Mouse (Mus musculus) cerebellum, adult 11 months (tissue): ENCODE results near the gene Fdxr.

Experiments
- DNase-seq: peaks from one replicate; pipeline ENCODE4 v3.0.0; 2022

Fdxr gene

GRCm38 (mm10) chr11:115233526-115234290 is 43.1 kb downstream of the Fdxr start:
- no peak for DNase-seq

DNA sequence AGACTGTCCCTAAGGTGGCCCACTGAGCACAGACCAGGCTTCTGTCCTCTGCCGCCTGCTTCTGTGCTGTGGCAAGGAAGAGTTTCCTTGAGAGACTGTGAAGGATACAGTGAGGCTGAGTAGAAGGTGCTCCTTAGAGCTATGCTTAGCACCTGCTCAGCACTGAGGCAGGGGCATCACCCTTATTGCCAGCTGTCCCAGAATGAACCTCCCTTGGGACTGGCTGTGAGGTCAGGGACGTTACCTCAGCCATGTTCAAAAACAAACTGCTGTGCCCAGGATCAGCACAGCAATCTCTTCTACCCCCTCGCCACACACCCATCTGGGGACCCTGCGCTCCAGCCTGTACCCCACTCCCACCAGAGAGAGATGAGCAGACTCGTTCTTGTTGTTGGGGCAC is 44.0 kb downstream of the Fdxr start:
- DNase-seq = no peak

- no peak for DNase-seq
Observed at GRCm38 (mm10) chr11:115231924-115232323, 44.9 kb downstream of the Fdxr start.

DNA sequence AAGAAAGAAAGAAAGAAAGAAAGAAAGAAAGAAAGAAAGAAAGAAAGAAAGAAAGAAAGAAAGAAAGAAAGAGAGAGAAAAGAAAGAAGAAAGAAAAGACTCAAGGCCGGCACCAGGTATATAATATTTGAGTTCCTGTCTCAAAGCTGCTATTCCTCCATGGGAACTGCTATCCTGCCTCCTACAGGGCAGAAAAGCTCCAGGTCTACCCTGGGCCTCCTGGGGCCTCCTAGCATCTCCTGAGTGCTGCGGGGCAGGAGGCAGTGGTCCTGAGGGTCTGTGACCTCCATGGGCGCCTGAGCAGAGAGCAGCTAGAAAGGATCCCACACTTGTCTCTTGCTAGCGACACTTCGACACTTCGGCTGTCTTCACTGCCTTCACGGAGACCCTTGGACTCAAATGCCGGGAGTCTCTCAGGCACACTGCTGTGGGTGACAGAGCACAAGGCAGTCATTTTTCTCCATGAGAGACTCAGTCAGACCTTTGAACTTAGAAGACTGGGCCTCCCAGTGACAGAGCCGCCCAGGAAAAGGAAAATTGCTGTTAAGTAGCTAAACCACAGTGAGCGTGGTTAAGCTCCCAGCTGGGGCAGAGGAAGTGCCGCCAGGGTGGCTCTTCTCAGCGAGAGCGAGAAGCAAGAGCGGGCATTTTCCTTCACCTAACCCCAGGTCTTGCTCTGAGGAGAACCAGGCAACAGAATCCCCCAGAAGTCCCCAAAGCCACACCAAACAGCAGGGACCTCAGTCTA is 45.5 kb downstream of the Fdxr start:
- no peak for DNase-seq

GRCm38 (mm10) chr11:115229021-115229930 is 47.6 kb downstream of the Fdxr start:
- no peak for DNase-seq

GRCm38 (mm10) chr11:115228430-115228829 is 48.4 kb downstream of the Fdxr start:
- DNase-seq = no peak

DNA sequence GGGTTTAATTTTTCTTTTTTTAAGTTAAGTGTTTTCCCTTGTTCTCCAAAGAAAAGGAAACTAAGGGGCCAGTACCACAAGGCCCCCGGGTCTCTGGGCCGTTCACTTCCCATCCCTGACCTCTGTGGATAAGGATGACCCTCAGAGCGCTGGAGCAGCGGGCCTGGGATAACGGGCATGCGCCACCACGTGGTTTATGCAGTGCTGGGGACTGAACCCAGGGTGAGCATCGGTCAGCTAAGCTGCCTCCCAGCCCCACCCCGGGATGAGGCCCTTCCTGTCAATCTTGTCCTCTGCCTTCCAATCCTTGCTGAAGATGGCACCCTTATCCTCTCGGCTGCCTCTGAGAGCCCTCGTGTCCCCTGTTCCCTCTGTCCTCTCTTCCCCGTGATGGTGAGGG is 49.2 kb downstream of the Fdxr start:
- DNase-seq = no peak

DNA sequence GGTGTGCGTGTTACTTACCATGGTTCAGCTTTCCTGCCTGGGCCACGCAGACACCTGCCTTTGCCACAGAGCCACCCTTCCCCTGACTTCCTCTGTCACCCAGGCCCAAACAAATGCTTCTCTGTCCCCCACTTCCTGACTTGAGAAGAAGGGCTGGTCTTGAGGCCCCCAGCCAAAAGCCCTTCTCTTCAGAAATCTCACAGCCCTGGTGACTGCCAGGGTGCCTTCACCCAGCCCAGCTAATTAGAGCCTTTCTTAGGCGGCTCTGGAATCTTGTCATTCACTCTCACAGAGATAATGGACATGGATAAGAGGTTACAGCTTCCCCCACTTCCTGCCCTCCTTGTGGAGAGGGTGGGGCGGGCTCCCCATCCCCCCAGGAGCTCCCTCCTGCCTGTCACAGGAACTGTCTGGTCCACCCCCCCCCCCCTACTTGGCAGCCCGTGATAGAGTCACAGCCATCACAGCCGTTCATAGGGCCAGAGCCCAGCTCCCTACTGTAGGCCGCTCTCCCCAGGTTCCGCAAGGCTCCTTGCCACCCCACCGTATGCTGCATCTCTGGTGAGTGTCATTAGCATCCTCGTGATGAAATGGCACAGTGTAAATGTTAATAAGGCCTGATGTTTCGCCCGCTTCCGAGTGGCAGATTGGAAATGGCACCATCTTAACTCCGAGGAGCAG is 49.9 kb downstream of the Fdxr start:
- DNase-seq = no peak

DNA sequence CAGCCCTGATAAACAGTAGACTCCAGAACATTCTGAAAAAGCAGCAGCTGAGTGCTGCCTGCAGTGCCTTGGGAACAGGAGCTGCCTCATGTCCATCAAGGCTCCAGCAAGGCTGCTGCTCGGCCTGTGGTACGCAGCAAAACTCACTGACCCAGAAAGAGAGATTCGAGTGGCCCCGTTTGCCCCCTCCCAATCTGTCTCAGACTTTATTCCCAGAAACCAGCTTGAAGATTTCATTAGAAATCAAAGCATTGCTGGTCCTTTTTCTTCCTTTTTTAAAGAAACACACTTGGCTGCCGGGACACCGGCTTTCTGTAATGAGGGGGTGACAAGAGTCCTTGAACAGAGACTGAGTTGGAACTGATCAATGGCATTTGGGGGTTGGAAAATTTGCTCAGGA is 51.5 kb downstream of the Fdxr start:
- no peak for DNase-seq

DNA sequence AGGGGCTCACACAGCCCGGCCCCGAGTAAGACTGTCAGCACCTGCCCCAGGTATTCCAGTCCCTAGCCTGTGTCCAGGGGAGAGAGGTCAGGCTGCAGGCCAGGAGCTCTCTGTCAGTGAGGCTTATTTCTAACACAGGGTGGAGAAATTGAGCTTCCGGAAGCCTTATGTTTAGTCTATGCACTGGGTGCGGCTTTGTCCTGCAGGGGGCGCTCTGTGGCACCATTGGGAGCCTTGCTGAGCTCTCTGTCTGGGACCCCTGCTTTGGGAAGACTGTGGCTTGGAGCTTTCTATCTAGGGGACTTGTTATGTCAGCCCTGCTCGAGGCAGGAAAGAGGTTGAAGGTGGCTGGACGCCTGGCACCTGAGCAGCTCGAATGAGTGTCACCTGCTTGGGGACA is 52.0 kb downstream of the Fdxr start:
- DNase-seq = peak; percentile 68

GRCm38 (mm10) chr11:115223877-115224276 is 53.0 kb downstream of the Fdxr start:
- no peak for DNase-seq

DNA sequence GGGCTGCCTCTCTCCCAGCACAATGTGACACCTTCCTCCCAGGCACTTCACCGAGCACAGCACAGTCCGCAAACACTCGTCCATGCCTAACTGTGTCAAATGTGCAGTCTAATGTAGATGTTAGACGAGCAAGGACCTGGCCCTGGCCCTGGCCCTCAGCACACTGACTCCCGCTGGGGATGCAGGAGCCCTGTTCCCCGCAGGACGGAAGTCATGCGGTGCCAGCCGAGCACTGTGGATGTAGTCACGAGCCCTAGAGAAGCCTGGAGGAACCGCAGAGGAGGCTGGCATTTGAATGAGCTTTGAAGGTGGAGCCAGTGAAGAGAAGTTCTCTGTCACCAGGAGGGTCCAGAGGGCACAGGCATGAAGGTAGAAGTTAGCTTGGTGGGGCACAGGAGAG is 53.4 kb downstream of the Fdxr start:
- no peak for DNase-seq

GRCm38 (mm10) chr11:115222570-115222969 is 54.3 kb downstream of the Fdxr start:
- no peak for DNase-seq

GRCm38 (mm10) chr11:115222077-115222476 is 54.8 kb downstream of the Fdxr start:
- DNase-seq = no peak

DNA sequence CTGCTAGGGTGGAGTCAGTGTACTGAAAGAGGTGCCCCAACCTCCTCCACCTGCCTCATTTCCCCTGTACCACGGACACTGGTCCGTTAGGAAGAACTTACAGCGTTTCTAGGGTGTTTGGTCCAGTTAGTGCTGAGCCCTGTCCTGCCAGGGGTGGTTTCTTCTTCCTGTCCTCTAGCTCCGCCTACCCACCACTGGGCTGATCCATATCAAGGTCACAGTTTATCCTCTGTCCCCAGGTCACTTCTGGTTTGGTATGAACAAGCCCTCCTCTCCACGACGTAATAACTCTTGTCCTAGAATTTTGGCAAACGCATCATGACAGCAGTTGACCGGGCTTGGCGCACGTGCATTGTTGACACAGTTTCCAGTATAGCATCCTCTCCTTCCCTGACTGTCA is 57.2 kb downstream of the Fdxr start:
- DNase-seq = no peak

DNA sequence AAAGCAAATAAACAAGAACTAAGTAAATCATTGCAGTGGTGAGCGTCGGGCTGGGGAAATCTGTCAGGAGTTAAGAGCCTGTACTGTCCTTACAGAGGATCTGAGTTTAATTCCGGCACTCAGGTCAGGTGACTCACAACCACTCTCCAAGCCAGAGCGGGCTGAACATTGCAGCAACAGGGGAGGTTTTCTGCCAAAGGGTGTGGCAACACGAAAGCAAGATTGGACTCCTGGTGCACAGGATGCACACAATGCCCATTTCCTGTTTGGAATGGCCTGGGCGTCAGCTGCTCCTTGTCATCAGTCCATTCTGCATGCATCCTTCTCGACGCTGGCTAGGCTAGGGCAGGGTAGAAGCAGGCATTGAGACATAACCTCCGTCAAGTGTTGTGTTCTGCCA is 57.6 kb downstream of the Fdxr start:
- no peak for DNase-seq
